Mouse (Mus musculus): ENCODE data around the gene Chp2.

GRCm38 (mm10) chr7:122229916-122230315 lies 10.6 kb downstream of the Chp2 start:
- TF ChIP-seq GATA1 (IDR thresholded peaks at IDR 0.05; ENCODE audit: borderline replicate concordance, low read length) (no peak), FLI1 (IDR thresholded peaks at IDR 0.05; ENCODE audit: low read length) (no peak)

Measured in megakaryocyte, embryonic 14.5 days (primary cell).